Mouse (Mus musculus) stomach, postnatal 0 days (tissue): ENCODE data around the gene Cd302.

Experiments
- CTCF ChIP-seq: IDR thresholded peaks from 2 replicates; pipeline ENCODE4 v1.5.1; 2016; ENCODE audit warnings: antibody characterized with exemption, low read depth, mild to moderate bottlenecking, moderate library complexity
- EP300 ChIP-seq: optimal IDR thresholded peaks from 2 replicates; pipeline ENCODE3; 2016; ENCODE audit warnings: antibody characterized with exemption

DNA sequence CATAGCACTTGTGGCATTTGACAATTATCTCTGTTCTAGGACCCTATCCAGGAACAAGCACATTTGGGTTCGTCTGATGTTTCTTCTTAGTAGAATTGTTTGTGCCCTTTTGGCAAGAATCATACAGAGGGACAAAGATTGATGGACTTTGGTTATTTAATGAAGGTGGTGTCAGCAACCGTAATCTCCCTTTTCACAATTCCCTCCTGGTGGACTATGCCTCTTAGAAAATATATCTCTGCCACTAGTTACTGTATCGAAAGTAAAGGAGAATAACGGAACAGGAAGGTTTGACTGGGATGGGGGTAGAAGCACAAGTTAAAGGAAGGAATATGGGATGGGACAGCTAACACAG, at the start of gene Cd302:
- TF ChIP-seq CTCF (no peak), EP300 (no peak)
